Mouse (Mus musculus) kidney, adult 18-20 months (tissue): ENCODE results near the gene Tkt.
A peak's percentile ranks its signal among the peaks of the same experiment; 100 is the strongest.
"Not testable (repeated sequence)": the region's sequence is repeated elsewhere in the genome, so short reads cannot be mapped to it uniquely, and the experiment has no call there.

Experiments used
- DNase-seq: peaks from one replicate; pipeline ENCODE4 v3.0.0; 2021

Gene Tkt

GRCm38 (mm10) chr14:30548131-30548720, at the start of gene Tkt:
Tkt (plus strand) TSS chr14:30548359.
- peak; percentile 85 for DNase-seq

DNA sequence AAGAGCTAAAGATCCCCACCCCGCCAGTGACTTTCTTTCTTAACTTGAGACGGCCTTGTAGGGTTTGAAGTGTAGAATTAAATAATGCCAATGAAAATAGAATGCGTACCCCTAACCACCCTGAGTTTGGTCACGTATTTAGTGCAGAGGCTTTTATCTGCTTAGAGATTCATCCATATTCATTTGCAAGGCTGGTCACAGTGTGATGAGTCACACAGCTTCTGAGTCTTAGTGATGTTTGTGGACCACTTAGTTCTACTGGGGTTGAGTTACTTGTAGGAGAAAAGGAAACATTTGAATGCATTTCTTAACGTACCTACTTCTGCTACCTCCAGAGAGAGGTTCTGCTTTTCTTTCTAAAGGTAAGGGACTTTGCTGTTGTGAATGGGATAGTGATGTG, 43.2 kb upstream of the Tkt start:
- no peak for DNase-seq

GRCm38 (mm10) chr14:30510214-30510763, 37.9 kb upstream of the Tkt start:
- no peak for DNase-seq

DNA sequence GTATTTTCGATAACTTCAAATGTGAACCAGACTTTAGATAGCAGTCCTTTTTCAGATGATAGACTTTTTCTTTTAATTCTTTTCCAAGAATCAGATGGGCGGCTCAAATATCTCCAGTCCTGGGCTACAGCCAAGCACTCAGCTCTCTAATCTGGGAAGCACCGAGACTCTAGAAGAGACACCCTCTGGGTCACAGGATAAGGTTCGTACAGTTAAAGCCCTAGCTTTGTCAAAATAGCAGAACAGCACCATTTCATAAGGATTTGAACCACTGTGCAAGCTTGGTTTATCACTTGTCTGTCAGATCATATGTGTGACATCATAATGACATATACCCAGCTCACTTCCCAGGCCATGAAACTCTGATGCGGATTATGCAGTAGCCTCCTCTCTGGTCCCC, 35.3 kb upstream of the Tkt start:
- no peak for DNase-seq

DNA sequence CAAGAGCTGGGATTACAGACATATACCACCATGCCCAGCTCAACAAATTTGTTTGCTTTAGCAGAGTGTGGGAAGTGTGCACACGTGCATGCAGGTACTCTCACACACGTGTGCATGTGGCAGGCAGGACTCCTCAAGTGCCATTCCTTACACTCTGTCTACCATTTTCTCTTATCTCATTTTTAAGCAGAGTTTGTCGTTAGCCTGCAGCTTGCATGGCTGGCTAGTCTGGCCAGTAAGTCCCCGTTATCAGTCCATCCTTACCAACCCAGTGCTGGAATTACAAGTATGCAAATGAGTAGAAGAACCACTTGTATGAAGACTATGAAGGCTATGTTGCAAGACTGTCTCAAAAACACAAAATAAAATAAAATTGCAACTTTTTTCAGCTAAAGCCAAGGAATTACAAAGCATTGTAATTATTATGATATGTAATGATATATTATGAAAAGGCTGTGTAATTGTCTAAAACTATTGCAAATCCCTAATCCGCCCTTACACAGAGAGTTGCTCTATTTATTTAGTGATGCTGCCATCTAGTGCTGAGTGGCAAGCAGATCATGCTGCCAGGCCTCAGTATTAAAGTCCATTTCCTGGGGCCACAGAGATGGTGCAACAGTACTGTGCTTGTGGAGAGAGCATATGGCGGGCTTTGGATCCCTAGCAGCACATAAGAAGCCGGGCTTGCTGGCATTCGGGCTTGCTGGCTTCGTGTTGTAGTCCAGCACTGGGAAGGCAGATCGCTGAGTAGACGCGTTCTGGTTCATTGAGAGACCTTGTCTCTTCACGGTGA, 32.0 kb upstream of the Tkt start:
- DNase-seq: peak; percentile 26

DNA sequence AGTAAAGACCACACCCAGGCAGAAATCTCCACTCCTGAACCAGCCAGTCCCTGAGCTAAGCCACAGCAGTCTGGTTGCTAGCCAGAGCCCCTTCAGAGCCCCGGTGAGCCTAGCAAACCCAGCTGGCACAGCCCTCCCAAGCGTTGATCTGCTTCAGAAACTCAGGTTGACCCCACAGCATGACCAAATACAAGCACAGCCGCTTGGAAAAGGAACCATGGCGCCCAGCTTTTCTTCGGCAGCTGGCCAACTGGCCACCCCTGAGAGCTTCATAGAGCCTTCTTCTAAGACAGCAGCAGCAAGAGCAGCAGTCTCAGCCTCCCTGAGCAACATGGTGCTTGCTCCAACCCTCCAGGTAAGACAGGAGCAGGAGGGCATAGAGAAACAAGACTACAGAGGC, 28.8 kb upstream of the Tkt start:
- DNase-seq: no peak

DNA sequence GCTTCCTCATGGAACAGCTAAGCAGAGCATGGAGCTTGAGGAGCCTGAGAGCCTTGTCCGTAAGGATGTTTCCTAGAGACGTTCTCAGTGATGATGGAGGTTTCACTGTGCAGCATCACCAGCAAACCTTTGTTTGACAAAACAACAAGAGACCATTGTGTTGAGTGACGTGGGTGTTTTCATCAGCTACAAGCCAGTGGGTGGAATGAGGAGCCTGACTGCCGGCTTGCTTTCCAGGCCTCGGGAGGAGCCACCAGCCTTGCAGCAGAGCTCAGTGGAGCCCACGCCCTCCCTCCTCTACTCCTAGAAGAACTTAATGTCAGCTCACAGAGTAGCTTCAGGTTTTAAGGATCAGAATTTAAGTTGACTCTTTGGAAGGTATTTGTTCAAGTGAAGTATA, 24.8 kb upstream of the Tkt start:
- no peak for DNase-seq

DNA sequence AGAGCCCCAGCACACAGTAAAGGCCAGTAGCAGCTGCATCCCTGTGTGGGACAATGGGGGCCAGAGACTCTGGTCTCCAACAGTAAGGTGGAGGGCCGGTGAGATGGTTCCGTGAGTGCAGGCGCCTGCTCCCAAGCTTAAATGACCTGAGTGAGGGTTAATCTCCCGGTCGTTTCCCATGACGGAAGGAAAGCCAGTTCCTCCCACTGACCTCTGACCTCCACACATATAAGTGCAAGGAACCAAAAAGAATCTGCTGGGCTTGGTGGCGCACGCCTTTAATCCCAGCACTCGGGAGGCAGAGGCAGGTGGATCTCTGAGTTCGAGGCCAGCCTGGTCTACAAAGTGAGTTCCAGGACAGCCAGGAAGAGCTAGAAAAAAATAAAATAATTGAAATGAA, 19.8 kb upstream of the Tkt start:
- no peak for DNase-seq

GRCm38 (mm10) chr14:30528961-30529360, 19.2 kb upstream of the Tkt start:
- no peak for DNase-seq

DNA sequence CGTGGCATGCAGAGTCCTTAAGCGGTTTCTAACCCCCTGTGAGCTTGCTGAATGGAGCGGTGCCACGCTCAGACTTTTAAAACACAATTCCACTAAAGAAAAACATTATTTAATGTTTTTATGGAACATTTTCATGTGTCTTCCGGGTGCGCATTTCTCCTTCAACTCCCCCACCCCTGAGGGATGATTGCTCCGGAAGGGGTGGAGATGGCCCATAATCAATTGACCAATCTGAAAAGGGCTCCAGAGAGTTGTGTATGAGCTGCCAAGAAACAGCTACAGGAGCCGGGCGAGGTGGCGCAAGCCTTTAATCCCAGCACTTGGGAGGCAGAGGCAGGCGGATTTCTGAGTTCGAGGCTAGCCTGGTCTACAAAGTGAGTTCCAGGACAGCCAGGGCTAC, 18.7 kb upstream of the Tkt start:
- no peak for DNase-seq

DNA sequence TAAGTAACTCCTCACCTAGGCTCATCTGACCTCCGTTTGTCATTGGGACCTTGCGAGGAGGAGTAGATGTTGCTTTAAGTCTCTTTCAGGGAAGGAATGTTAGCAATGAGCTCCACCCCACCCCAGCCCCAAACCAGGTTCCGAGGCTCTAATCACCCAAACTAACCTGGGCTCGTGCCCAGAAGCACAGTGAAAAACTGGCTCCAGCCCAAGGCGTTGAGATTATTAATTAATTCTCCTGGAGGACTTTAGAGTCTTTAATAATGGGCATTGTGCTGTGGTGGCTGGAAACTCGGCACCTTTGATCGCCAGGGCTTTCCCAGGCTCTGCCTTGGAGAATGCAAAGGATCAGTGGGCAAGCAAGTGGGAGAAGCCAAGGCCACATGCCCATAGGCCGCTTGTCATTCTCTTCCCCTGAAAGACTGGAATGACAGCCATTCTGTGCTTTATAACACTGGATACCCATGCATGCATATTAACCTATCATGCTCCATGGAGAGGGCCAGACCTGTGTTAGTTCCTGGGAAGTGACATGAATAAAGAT, 17.4 kb upstream of the Tkt start:
- DNase-seq: peak; percentile 85

DNA sequence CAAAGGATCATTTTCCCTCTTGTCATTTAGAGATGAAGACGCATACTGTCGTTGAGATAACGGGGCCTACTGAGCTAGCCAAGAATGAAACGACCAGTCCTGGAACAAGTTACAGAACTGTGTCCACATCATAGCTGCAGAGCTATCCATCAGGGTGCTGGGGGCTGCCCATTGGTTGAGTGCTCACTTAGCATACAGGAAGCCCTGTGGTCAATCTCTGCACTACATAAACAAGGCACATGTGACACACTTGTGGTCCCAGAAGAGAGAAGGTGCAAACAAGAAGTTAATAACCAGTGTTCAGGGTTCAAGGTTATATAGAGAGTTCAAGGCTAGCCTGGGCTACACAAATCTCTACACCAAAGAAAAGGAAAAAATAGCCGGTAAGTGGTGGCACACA, 16.7 kb upstream of the Tkt start:
- DNase-seq: no peak

GRCm38 (mm10) chr14:30531896-30532295, 16.3 kb upstream of the Tkt start:
- no peak for DNase-seq

DNA sequence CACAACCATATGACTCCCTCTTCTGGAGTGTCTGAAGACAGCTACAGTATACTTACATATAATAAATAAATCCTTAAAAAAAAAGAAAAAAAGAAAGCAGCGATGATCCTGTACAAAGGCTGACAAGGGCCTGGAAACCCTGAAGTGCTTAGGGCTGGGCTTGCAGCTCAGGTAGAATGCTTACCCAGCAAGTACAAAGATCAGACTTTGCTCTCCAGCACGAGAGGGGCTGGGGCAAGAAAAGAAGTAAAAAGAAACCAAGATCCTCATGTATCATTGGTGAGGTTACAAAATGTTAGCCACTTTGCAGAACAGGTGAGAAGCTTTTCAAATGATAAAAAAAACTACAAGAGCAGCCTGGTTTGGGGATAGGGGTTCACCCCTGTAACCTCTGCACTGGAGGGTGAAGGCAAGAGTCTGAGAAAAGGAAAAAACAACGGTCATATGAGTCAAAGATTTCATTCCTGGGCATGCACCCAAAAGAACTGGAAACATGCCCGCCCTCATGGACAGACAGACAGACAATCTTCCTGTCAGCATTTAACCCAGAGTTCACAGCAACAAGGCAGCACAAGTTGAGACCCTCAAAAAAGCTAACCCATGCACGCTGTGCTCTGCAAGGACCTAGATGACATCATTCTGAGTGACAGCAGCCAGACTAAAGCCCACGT, 14.2 kb upstream of the Tkt start:
- peak; percentile 68 for DNase-seq

- peak; percentile 90 for DNase-seq
These were observed 6.6 kb upstream of the Tkt start for GRCm38 (mm10) chr14:30541541-30541940.

- not testable (repeated sequence) for DNase-seq
These were observed 4.8 kb upstream of the Tkt start for GRCm38 (mm10) chr14:30543331-30543730.

- DNase-seq: peak; percentile 97
These were observed 1.0 kb downstream of the Tkt start for GRCm38 (mm10) chr14:30548965-30549776.

- no peak for DNase-seq
These were observed 1.6 kb downstream of the Tkt start for GRCm38 (mm10) chr14:30549777-30550149.

GRCm38 (mm10) chr14:30550232-30551070, 2.3 kb downstream of the Tkt start:
- no peak for DNase-seq

DNA sequence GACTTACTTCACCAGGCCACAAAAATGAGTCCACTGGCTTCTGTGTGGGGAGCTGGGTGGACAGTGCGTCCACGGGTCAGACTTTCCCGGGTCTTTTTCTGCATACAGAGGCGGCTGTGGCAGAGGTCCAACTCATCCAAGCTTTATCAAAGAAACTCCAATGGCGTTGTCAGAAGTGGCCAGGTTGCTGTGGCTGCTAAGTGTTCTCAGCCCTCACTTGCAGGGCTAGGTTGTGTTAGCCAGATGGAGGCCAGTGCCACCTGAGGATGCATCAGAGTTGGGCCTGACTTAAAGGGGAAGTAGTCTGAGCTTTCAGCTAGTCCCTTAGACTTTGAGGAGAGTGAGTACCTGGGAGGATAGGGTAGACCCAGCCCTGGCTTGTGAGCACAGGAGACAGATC, 3.4 kb downstream of the Tkt start:
- no peak for DNase-seq

DNA sequence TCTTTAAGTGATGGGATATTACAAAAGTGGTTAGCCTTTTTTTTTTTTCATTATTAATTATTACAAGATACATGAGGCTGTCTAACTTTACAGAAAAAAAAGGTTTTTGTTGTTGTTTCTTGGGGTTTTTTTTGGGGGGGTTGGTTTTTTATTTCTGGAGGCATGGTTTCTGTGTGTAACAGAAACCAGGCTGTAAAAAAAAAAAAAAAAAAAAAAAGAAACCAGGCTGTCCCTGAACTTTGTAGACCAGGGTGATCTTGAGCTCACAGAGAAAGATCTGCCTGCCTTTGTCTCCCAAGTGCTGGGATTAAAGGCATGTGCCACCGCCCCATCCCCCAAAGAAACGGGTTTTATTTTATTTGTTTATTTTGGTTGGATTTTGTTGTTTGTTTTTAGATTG, 3.8 kb downstream of the Tkt start:
- no peak for DNase-seq

DNA sequence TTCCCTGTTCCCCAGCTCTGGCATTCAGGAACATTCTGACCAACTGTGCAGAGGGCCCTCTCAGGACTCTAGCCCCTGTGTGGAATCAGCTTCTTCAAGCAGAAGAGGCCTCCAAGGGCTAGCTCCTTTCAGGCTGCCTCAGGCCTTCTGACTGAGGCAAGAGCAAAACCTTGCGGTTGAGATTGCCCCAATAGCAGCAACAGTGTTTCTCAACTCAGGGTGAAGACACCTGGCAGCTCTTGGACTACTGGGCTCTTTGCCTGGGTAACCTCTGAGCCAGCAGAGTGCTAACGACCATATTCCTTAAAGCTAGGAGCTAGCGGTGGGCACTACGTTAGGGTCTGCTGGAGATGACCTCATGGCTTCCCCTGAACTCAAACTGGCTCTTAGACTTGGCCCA, 5.0 kb downstream of the Tkt start:
- DNase-seq: no peak
